Mouse (Mus musculus): Measurements from ENCODE around the gene Casp1. TPM values are rescaled to one million over a fixed set of nuclear protein-coding genes. Genes with fewer than 3 reads are reported as not detected.

Casp1 gene
- total RNA-seq (2014; rRNA removed): 1.5 and 1.8 TPM in 2 replicates
- polyA plus RNA-seq (2015; fragmentation: Nextera tagmentation; extraction: Ambion mirVana): 1.7 TPM in 2 replicates

DNA sequence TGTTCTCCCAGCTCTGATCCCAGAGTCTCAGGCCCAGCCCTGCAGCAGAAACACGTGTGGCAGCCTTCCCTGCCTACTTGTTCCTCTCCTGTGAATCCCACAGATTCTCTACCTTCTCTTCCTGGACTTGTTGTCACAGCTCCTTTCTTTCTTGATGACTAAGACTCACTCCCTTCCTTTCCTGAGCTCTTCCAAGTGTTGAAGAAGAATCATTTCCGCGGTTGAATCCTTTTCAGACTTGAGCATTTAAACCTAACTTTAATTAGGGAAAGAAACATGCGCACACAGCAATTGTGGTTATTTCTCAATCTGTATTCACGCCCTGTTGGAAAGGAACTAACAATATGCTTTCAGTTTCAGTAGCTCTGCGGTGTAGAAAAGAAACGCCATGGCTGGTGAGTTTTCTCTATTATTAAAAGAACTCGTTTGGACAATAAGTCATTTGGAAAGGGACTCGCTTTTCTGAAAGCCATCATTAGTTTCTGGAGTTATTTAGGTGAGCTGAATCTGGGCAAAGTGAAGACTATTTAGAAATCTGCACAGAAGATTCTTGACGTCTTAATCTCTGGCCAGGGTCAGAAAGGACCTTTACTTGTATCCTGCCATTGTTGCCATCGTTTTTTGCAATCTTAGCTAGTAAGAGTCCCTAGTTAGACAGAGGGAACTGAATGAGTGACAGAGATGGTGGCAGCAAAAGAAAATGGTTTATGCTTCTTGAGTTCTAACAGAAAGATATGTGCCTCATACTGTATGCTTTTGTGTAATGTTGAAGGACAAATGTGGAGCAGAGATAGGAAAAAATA lies at the start of gene Casp1:
Casp1 (plus strand) TSS at position 189 of the 803 bp plus-strand sequence.
- H3K4me1 ChIP-seq (ENCODE audit: insufficient read depth): no peaks in the 10 kb centered on the region
- H3K4me2 ChIP-seq (ENCODE audit: low read depth): no peak within 1 kb of the TSS
- no peaks in the 10 kb centered on the region for H3K36me3 ChIP-seq (ENCODE audit: insufficient read depth)
- H3K9ac ChIP-seq: no peak within 1 kb of the TSS
- WGBS: 29% methylated on average over 11 of the region's 11 CpGs
- no peak within 1 kb of the TSS for H3K4me3 ChIP-seq (ENCODE audit: low read depth, low read length)
- H3K27ac ChIP-seq (ENCODE audit: low read depth, low read length): no peak within 1 kb of the TSS
- ATAC-seq (no peak), DNase-seq (peak; percentile 3)
- no peaks in the 10 kb centered on the region for H3K27me3 ChIP-seq (ENCODE audit: insufficient read depth, low read length)
- TF ChIP-seq CTCF (IDR thresholded peaks at IDR 0.05; ENCODE audit: low read depth): no peak
- no peaks in the 10 kb centered on the region for H3K9me3 ChIP-seq (ENCODE audit: low read length)

GRCm38 (mm10) chr9:5263951-5264475 lies 34.3 kb upstream of the Casp1 start:
- Histone ChIP-seq H3K4me1 (ENCODE audit: insufficient read depth) (no peaks in the 10 kb centered on the region), H3K36me3 (ENCODE audit: insufficient read depth) (no peaks in the 10 kb centered on the region), H3K9me3 (ENCODE audit: low read length) (no peaks in the 10 kb centered on the region), H3K27me3 (ENCODE audit: insufficient read depth, low read length) (no peaks in the 10 kb centered on the region), H3K4me2 (ENCODE audit: low read depth) (no peak overlapping the region), H3K27ac (ENCODE audit: low read depth, low read length) (no peak overlapping the region), H3K9ac (no peak overlapping the region), H3K4me3 (ENCODE audit: low read depth, low read length) (no peak overlapping the region)
- DNase-seq: no peak
- WGBS: 27% methylated on average over 2 of the region's 2 CpGs
- no peak for ATAC-seq
- no peak for TF ChIP-seq CTCF (IDR thresholded peaks at IDR 0.05; ENCODE audit: low read depth)

DNA sequence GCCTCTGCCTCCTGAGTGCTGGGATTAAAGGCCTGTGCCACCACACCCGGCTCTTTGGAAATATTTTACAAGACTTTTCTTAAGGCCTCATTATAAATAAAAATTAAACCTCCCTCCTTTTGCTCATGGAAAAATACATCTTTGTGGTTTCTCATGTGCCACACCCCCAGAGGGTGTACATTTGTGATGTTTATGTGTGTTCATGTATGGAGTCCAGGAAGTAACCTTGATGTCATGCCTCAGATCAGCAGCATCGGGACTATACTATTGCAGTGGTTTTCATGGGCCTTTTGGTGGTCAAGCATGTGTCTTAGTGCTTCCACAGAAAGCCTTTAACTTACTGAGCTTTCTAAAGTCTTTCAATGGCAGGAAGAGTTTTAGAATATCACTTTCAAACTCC lies 28.0 kb upstream of the Casp1 start:
- H3K27me3 ChIP-seq (ENCODE audit: insufficient read depth, low read length): no peaks in the 10 kb centered on the region
- H3K4me2 ChIP-seq (ENCODE audit: low read depth): no peak overlapping the region
- H3K27ac ChIP-seq (ENCODE audit: low read depth, low read length): no peak overlapping the region
- no peaks in the 10 kb centered on the region for H3K36me3 ChIP-seq (ENCODE audit: insufficient read depth)
- 97% methylated on average over 2 of the region's 2 CpGs for WGBS
- no peak for TF ChIP-seq CTCF (IDR thresholded peaks at IDR 0.05; ENCODE audit: low read depth)
- ATAC-seq: no peak
- H3K9me3 ChIP-seq (ENCODE audit: low read length): no peaks in the 10 kb centered on the region
- no peak overlapping the region for H3K4me3 ChIP-seq (ENCODE audit: low read depth, low read length)
- H3K4me1 ChIP-seq (ENCODE audit: insufficient read depth): no peaks in the 10 kb centered on the region
- no peak overlapping the region for H3K9ac ChIP-seq
- no peak for DNase-seq

- Histone ChIP-seq H3K27ac (ENCODE audit: low read depth, low read length) (no peak overlapping the region), H3K9me3 (ENCODE audit: low read length) (no peaks in the 10 kb centered on the region), H3K4me2 (ENCODE audit: low read depth) (no peak overlapping the region), H3K27me3 (ENCODE audit: insufficient read depth, low read length) (no peaks in the 10 kb centered on the region), H3K4me1 (ENCODE audit: insufficient read depth) (no peaks in the 10 kb centered on the region), H3K4me3 (ENCODE audit: low read depth, low read length) (no peak overlapping the region), H3K36me3 (ENCODE audit: insufficient read depth) (no peaks in the 10 kb centered on the region), H3K9ac (no peak overlapping the region)
- DNase-seq (no peak), ATAC-seq (no peak)
- TF ChIP-seq CTCF (IDR thresholded peaks at IDR 0.05; ENCODE audit: low read depth): no peak
- WGBS: 71% methylated on average over 1 of the region's 1 CpGs
Observed at GRCm38 (mm10) chr9:5270884-5271283, 27.4 kb upstream of the Casp1 start.

DNA sequence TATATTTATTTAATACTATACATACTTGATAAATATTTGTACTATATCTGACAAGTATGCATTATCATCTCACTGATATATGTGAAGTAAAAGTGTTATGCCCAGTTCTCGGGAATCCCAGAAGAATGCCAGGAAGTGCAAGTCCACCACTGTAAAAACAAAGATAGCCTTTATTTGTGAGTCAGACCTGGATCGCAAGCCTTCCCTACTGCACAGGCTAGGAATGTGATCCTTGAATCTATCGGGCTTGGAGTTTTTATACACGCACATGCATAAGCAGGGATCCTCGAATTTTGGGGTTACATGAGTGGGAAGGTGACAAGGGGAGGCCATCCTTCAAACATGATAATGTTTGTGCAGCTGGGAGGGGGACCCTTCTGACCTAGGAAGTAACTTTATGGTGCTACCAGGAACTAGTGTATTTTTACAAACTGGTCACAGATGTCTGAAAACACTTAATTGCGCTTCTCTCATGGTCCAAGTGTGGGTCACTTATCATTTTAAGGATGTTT lies 26.9 kb upstream of the Casp1 start:
- DNase-seq (no peak), ATAC-seq (no peak)
- Histone ChIP-seq H3K4me3 (ENCODE audit: low read depth, low read length) (no peak overlapping the region), H3K4me1 (ENCODE audit: insufficient read depth) (no peaks in the 10 kb centered on the region), H3K9me3 (ENCODE audit: low read length) (no peaks in the 10 kb centered on the region), H3K27ac (ENCODE audit: low read depth, low read length) (no peak overlapping the region), H3K4me2 (ENCODE audit: low read depth) (no peak overlapping the region), H3K9ac (no peak overlapping the region), H3K27me3 (ENCODE audit: insufficient read depth, low read length) (no peaks in the 10 kb centered on the region), H3K36me3 (ENCODE audit: insufficient read depth) (no peaks in the 10 kb centered on the region)
- WGBS: 81% methylated on average over 6 of the region's 6 CpGs
- TF ChIP-seq CTCF (IDR thresholded peaks at IDR 0.05; ENCODE audit: low read depth): no peak

DNA sequence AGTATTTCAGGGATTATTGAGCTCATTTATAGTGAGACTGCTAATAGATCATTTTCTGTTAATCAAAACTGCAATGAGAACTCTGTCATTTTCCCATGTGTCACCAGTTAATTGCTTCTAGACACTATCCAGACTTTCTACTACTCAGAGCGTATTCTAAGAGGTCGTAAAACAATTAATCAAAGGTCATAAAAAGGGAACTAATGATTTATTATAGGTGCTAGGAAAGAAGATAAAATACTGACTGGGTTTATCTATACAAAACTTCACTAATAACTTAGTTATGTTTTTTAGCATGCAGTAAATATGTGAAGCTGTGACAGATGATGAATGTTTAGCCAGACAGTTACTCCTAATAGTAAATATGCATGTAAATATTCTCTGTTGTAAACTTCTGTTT lies 12.2 kb upstream of the Casp1 start:
- WGBS: 84% methylated on average over 2 of the region's 2 CpGs

DNA sequence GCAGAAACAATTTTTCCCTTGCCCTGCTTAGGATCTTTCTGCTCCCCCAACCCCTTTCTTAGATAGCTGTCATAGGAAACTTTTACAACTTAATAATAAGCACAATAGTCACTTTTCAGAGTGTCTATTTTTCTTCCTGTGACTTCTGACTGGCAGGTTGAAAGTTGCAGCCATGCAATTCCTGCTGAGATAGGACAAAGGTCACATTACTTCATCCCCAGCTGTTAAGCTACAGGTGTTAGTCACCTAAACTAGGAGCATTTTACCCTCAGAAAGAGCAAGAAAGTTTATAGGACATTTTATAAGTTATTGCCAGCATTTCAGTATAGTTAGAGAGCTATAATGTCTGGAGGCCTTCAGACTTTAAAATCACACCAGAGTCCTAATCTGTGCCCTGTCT lies 11.7 kb upstream of the Casp1 start:
- H3K4me3 ChIP-seq (ENCODE audit: low read depth, low read length): no peak overlapping the region
- TF ChIP-seq CTCF (IDR thresholded peaks at IDR 0.05; ENCODE audit: low read depth): no peak
- DNase-seq (no peak), ATAC-seq (no peak)
- H3K36me3 ChIP-seq (ENCODE audit: insufficient read depth): no peaks in the 10 kb centered on the region
- H3K9me3 ChIP-seq (ENCODE audit: low read length): no peaks in the 10 kb centered on the region
- H3K27me3 ChIP-seq (ENCODE audit: insufficient read depth, low read length): no peaks in the 10 kb centered on the region
- H3K9ac ChIP-seq: no peak overlapping the region
- H3K4me1 ChIP-seq (ENCODE audit: insufficient read depth): no peaks in the 10 kb centered on the region
- no peak overlapping the region for H3K27ac ChIP-seq (ENCODE audit: low read depth, low read length)
- H3K4me2 ChIP-seq (ENCODE audit: low read depth): no peak overlapping the region

More for the DNA sequence above, 12.2 kb upstream of the Casp1 start:
- no peak overlapping the region for H3K9ac ChIP-seq
- no peak overlapping the region for H3K27ac ChIP-seq (ENCODE audit: low read depth, low read length)
- no peaks in the 10 kb centered on the region for H3K27me3 ChIP-seq (ENCODE audit: insufficient read depth, low read length)
- no peaks in the 10 kb centered on the region for H3K4me1 ChIP-seq (ENCODE audit: insufficient read depth)
- H3K4me3 ChIP-seq (ENCODE audit: low read depth, low read length): no peak overlapping the region
- ATAC-seq (no peak), DNase-seq (no peak)
- H3K4me2 ChIP-seq (ENCODE audit: low read depth): no peak overlapping the region
- TF ChIP-seq CTCF (IDR thresholded peaks at IDR 0.05; ENCODE audit: low read depth): no peak
- H3K9me3 ChIP-seq (ENCODE audit: low read length): no peaks in the 10 kb centered on the region
- no peaks in the 10 kb centered on the region for H3K36me3 ChIP-seq (ENCODE audit: insufficient read depth)
